Mouse (Mus musculus) MEL-GATA-1-ER (cell line): ENCODE measurements around the gene Smg6.
"Not testable (repeated sequence)": the region's sequence is repeated elsewhere in the genome, so short reads cannot be mapped to it uniquely, and the experiment has no call there.

Source experiments
- DNase-seq: peaks from one replicate; pipeline ENCODE4 v3.0.0-alpha.2; 2012; ENCODE audit warnings: low read depth; ENCODE audit errors: extremely low read depth

Gene Smg6

DNA sequence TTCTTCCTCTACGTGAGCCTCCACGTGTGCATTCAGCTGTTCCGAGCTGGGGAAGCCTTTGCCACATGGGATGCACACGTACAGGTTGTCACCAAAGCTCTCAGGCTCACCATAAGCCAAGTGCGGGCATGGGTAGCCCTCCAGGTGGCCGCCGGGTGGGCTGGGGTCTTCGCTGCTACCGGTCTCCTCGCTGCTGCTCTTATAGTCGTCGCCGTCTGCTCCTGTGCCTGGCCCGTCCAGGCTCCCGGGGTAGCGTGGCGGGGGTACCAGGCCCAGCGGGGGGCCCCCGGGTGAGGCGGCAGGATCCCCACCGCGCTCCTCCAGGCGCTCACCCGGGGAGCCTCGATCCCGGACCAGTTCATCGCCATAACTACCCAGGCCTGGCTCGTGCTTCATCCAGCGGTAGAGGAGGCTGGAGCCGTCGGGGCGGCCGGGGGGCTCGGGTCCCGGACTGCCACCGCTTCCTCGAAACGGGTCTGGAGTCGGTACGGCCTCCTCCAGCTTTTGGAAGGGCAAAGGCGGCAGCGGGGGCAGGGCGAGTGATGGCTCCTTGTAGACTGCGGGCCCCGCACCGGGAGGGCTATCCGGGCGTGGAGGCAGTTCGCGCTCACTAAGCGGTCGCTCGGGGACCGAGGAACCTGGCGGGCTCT is 240.7 kb downstream of the Smg6 start:
- no peak for DNase-seq

DNA sequence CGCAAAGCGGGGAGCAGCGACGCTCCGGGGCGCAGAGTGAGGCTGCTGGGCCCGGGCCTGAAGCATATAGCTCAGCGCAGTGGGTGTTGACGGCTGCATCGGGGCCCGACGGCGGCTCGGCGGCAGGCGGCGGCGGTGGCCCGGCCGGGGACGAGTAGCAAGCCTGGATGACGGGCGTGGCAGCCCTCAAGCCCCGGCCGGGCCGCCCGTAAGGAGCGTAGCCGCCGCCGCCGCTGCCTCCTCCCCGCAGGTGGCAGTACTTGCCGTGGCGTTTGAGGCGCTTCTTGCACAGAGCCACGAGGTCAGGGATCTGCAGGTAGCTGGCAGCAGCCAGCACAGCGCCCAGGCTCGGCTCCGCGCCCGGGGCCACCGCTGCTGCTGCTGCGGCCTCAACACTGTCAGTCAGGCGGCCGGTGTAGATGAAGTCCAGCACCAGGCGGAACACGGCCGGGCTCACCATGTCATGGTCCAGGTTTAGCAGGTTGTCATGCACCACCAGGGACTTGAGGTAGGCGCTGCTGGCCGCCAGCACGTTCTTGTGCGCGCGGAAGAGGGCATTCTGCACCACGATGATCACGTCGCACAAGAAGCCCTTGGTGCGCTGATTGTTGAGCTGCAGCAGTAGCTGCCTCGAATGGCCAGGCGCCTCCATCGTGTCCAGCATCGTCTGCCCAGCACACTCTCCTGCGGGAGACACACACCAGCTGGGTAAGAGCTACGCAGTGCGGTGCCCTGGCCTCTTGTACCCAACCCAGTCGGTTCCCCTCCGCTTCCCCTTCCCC is 241.4 kb downstream of the Smg6 start:
- no peak for DNase-seq

DNA sequence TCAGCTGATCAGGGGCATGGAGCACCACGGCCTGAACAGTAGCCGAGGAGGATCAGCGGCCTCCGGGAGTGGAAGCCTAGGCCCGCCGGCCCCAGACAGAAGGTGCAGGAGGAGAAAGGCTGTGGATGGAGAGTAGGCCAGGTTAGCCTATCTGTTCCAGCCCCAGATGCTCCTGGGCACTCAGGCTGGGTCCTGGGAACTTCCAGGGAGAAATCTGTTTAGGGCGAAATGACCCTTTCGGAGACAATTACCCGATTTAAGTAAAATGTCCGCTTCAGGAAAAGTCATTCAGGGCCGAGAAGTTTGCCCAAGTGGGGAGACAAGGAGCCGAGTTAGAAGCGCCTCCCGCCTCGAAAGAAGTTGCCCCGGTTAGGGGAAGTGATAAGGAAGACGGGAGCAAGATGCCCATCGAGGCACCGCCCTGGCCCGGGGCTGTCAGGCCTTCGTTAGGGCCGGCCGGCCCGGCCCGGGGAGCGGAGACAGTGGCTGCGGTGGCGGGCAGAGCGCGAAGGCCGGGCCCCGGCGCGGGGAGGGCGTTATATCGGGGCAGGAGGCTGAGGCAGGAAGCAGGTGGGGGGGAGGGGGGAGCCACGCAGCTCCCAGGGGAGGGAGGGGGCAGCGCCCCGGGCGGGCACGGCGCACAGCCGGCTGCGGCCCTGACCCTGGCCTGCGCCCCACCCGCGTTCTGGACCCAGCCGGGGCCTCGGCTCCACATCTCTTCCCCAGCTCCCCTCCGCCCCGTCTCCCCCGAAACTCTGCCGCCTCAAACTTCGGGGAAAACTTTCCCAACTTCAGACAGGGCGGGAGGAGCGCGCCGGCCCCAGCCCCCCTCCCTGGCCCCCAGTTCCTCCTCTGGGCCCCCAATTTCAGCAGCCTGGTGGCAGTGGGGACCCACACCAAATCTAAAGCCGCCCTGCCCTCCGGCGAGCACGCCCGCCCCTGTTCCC is 242.3 kb downstream of the Smg6 start:
- DNase-seq: no peak

DNA sequence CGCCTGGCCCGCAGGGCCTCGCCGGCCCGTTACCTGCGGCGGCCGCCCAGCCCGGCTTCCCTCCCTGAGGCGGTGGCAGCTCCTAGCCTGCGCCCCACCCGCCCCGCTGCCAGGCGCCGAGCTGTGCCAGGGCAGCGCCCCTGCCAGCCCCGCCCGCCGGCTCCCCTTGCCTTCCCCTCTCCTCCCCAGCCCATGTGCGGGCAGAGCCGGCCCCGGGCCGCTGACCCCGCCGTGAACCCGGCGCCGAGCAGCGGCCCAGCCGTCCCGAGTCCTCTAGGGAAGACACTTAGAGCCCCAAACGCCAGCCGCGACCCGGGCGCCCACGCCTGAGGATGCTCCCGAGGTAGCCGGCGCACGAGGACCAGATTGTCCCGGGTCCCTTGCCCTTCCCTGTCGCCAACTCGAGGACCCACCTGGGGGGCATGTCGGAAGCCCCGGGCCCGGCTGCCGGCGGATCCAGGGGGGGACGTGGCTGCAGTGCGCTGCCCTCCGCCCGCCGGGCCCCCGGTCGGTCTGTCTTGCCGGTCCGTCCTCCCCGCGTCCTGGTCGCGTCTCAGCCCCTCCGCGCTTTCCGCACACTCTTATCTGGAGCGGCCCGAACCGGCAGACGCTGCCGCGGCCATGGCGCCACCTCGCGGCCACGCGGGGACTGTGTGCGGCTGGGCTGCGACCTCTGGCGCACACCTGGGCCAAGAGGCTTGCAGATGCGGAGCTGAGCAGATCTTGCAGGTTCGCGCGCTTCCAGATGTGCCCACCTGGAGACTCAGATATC is 243.2 kb downstream of the Smg6 start:
- DNase-seq: no peak

DNA sequence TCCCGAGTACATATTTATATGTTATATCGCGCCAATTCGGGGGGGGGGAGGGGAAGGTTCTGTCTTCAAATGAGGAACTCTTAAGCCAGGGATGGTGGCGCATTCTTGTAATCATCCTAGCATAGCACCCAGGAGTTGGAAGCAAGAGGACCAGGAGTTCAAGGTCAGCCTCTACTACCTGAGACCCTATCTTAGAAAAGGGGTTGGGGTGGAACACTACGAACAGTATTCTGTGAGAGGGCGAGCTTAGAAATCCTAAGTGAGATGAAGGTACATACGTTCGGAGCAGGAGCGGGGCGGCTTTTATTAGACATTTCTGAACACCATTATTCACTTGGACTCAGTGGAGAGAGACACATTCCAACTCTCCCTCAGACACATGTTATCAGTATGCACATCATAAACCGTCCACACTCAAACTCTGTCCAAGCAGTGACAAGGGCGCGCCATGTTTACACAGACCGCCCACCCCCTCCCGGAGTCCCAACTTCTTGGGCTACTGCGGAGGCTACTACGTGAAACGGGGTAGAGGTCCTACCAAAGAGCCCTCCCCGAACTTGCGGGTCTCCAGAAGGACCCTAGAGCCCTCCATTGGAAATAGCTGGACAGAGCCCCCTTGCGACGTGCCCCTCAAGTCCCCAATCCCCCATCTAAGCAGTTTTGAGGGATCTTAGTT is 243.9 kb downstream of the Smg6 start, which contains the start of gene Hic1:
Gene Hic1 (minus strand): TSS at position 115 of the 676 bp plus-strand sequence.
- DNase-seq: no peak

DNA sequence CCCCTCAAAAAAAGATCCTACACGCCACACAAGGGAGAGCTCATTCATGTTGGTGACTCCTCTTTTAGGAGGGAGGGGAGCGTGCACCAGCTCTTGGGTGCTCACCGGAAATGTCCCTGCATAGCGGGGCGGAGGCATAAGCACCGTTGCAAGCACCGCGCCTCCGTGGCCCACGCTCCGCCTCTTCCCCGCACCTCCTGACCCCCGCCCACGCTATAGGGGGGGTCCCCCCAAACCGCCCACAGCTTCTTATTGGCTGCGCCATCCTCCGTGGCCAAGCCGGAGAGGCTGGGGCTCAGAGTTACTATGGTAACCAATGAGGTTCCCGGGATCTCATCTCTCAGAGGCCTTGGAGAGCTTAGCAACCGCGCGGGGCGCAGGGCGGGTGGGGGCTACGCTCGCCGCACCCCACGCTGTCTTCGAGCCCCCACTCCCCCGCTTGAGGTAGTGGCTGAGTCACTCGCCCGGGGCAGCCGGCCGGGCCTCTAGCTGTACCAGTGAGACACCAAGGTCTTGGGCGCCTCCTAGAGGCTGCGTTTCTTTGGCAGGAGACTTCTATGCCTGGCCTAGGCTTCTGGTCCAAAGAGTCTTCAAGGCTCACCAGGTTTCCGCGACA is 244.6 kb downstream of the Smg6 start:
- peak; percentile 93 for DNase-seq

DNA sequence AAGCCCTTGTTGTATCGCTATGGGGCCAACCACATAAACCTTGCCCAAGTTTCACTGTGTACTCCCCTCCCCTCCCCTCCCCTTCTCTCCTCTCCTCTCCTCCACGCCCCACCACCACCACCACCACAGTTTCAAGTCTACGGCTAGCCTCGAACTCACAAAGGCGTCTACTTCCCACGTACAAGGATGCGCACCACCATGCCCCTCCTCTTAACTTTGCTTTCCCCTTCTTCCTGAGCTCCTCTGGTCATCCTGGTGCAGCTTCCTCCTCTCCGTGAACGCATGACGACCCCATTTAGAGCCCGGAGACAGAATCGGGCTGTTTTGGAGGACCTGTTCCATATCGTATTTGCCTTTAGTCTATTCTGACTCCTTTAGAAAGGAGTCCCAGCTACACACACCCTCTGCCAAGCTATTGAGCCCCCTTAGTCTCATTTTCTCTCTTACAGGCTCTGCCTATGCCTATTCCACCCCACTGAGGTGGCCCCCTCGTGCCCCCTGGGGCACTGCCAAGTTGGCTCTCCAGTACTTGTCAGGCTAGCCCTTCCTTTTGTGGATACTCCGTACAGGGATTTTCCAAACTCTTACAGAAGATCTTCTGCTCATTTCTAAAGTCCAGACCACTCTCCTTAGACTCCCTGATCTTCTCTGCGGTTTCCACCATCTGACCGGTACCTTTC is 245.7 kb downstream of the Smg6 start:
- DNase-seq: no peak

DNA sequence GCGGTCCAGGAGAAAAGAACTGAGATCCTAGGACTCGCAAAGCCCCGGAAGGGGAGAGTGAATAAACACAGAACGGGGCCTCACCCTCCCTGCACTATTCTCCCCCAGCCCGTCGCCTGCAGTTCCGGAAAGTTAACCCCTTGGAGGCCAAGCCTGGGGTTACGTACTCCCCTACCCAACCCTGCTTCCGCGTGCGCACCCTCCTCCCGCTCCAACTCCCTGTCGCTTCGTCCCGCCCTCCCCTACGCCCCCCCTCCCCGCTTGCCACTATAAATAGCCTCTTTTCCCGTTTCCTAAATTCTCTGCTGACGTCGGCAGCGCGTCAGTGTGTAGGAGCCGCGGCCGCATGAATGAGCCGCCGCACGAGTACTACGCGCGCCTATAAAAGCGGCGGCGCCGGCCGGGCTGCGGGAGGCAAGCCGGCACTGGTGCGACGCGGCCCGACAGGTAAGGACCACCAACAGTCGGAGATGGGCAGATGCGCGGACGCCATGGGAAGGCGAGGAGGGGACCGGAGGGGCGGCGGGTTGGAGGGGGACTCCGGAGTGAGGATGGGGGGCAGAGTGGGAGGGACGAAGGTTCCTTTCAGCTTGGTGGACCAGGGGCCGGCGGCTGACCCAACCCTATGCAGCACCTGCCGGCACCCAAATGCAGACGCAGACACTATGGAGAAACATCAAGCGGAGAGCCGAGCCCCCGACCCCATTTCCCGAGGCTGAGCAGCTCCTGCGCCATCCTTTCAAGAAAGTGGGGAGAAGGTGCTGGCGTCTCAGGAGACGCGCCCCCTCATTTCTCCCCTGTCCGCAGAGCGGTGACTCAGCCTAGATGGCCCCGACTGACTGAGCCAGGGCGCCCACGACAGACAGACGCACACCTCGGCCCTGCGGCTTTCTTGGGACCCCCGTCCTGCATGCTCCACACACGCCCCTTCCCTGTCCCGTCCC is 246.8 kb downstream of the Smg6 start:
- no peak for DNase-seq

DNA sequence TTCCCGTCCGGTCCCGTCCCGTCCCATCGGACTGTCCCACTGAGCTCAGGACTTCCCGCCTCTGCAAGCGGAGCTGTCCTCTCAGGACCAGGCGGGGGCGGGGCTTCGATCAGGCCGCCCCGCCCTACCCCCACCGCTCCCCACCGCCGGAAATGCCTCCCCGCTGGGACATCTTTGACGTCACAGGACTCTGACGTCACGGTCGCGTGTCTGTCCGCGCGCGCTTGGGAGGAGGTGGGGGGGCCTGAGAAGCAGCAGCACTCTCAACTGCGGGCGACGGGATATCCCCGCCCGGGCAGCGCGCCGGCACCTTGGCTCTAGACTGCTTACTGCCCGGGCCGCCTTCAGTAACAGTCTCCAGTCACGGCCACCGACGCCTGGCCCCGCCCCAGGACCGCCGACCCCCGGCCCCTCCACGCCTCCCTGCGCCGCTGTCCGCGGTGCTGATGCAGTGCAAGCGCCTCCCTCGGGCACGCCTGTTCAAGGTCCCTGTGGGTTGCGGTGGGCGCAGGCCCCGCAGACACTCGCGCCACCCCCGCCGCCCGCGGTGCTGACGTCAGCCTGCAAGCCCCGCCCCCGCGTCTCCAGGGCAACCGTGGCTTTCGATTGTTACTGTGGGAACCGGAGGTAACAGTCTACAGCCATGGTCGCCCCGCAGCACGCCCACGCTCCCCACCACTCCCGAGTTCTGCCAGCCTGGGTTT is 247.6 kb downstream of the Smg6 start:
- DNase-seq: no peak

DNA sequence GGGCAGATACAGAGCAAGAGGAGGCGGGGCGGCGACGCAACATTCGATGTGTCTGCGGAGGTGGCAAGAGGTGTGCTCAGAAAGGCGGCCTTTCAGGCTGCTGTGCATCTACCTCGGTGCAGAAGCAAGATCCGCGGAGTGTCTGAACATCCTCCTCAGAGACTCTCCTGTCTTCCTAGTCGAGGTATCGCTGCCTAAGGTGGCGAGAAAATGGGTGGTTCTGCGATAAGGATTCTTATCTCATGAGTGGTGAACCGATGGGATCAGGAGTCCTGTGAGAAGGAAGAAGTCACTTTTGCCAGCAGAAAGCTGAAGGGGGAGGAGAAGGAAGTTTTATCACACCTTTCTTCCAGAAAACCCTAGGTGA is 248.2 kb downstream of the Smg6 start:
- no peak for DNase-seq

DNA sequence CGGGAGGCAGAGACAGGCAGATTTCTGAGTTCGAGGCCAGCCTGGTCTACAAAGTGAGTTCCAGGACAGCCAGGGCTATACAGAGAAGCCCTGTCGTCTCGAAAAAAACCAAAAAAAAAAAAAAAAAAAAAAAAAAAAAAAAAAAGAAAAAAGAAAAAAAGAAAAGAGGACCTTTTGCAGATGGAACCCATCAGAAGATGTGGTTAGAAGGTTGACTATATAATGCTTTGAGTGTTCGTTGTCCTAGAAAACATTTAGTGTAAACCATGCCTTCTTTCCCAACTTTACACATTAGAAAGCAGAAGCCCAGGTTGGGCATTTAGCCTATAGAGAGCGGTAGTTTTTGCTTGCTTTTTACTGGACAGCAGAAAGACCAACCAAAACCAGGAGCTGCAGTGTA is 249.0 kb downstream of the Smg6 start:
- DNase-seq: not testable (repeated sequence)

DNA sequence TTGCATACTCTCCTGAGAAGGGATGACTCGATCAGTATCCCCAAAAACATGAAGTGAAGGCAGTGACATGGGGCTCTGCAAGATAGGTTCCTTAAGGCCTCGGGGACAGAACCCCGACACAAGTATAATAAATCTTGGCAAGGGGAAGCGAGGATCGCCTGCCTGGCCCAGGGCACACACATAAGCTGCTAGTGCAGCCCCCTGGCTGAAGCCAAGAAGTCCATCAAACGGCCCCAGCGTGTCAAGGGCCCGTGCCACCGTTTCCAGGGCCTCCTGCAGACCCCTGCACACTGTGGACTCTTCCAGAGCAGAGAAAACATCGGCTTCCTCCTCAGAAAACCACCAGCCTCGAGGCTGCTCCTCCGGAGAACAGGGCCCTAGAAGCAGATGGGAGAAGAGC is 252.4 kb downstream of the Smg6 start:
- DNase-seq: no peak

DNA sequence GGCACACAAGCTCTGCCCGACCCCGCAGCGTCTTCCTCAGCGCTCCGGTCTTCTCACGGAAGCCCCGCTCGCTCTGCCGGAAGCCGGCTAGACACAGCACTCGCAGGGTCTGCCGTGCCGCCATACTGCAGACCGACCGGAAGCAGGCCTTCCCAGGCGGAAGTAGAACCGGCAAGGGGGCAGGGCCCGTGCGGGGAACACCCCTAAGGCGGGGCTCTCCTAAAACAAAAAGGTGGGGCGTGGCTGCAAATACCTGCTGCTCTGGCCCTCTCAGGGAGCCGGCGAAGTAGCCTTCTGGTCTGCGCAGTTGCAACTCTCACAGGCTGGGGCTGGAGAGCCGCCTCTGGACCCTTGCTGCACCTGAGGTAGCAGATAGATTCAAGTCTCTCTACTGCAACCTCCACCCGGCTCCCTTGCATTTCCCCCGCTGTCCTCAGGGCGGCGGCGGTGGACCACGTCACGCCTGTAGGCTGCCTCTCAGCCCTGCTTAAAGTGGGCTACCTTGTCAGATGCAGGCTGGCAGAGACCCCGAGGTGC is 253.1 kb downstream of the Smg6 start, which contains the start of gene Ovca2:
Gene Ovca2 (minus strand): TSS at position 164 of the 537 bp plus-strand sequence.
- no peak for DNase-seq

DNA sequence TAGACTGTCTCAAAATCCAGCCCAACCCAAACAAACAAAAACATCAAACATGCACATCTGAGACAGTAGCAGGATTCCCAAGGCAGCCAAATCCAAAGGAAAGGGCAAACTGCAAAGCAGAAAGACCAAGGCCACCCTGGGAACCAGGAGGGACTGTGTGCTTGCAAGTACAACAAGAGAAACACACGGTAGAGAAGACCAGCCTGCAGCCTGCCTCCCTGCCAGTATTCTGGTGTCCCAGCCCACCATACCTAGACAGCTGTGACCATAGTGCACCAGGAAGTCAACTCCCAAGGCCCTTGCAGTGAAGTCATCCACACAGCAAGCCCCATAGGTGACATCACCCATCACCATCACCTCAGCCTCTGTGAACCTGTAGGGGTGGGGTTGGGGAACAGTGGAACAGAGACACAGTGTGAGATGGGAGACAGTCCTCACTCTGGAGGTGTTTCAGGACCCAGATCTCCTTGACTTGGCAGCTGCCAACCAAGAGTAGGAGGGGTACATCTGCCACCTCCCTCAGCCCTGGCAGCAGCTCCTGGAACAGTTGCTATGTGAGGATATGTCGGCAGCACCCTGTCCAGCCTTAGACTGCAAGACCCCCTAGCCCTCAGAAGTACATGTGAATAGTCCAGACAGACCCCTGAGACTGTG is 258.4 kb downstream of the Smg6 start:
- DNase-seq: no peak

DNA sequence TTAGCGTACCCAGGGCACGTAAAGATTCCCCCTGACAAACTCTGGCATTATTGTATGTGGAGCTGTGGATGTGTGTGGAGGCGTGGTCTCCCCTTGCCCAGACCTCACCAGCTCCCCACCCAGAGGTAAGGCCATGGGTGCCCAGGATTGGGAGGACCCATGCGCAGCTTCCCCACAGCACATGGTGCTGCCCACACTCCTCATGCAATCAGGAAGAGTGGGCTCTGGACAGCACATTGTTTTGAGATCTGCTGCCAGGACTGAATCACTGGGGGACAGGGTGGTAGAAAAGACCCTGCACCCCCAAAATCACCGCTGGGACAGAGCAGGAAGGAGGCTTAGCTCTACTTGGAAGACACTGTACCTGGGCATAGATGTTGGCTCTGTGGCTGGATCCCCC is 258.9 kb downstream of the Smg6 start:
- no peak for DNase-seq

DNA sequence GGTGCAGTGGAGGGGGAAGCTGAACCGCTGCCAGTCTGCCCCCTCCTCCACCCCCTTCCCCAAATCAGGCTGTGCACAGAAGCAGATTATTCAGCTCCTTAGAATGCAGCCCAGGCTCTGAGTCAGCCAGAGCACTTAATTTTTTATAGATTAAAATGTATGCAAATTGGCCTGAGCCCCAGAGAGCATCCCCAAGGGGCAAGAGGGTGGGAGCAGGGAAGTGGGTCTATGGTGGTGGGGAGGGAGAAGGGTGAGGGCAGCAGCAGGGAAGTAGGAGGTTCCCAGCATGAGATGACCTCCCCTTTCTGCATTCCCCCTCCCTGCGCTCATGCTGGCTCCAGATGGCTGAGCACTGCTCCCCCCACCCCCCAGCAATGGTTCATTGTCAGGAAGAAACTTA is 259.4 kb downstream of the Smg6 start:
- DNase-seq: no peak
